Comparison of ENCODE assay signal across 23 mouse cellular contexts in the genomic region with DNA sequence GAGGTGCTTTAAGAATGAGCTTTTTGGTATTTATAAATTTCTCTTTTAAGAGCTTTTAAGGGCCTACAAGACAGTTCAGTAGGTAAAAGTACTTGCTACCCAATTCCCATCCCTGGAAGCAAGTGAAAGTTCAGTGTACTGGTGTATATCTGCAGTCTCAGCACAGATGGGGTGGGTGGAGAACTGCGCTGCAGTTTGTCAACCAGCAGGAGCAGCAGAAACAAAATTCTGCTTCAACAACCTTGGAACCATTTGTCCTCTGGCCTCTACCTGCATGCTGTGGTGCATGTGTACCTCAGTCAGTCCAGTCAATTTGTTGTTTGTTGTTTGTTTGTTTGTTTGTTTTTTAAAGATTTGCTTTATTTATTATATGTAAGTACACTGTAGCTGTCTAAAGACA. TPM values are rescaled to one million over a fixed set of nuclear protein-coding genes. Genes with fewer than 3 reads are reported as not detected.
DNase-seq lines count a peak whose midpoint lies in the region; ATAC-seq and TF ChIP-seq lines count a peak whose summit lies in the region.
"Had no signal": no experiment of that assay in that cellular context is flagged by ENCODE, and none has a peak within 500 bp of the region (broad histone marks: within the 10 kb centered on the region; RNA-seq: fewer than 3 reads in every experiment).

No protein-coding gene starts in this region.

- no peaks in the 10 kb centered on the region for H3K27me3 ChIP-seq in hindbrain, postnatal 0 days (ENCODE audit: insufficient read depth, low read length)
- H3K27me3 ChIP-seq in hindbrain, embryonic 14.5 days (ENCODE audit: control insufficient read depth, insufficient read depth, low read length), result no peaks in the 10 kb centered on the region
- no peaks in the 10 kb centered on the region for H3K27me3 ChIP-seq in kidney, embryonic 15.5 days
- H3K27me3 ChIP-seq: embryonic facial prominence, embryonic 12.5 days; forebrain, embryonic 15.5 days; hindbrain, embryonic 12.5 days; Patski had no signal

- H3K36me3 ChIP-seq in hindbrain, postnatal 0 days (ENCODE audit: insufficient read depth, low read length), result peaks cover 20% of the 10 kb centered on the region; the same call in 1 of the 2 replicates
- H3K36me3 ChIP-seq in hindbrain, embryonic 14.5 days (replicated peaks; ENCODE audit: control insufficient read depth, insufficient read depth), result peaks cover 61% of the 10 kb centered on the region
- peaks cover 76% of the 10 kb centered on the region for H3K36me3 ChIP-seq in kidney, embryonic 15.5 days

- H3K27ac ChIP-seq in hindbrain, postnatal 0 days, result no peak overlapping the region
- no peak overlapping the region for H3K27ac ChIP-seq in hindbrain, embryonic 14.5 days
- H3K27ac ChIP-seq in kidney, embryonic 15.5 days, result no peak overlapping the region
- H3K27ac ChIP-seq in left cerebral cortex, adult 2 months, result peak overlapping the region; percentile 28; the same call in 1 of the 2 replicates
- H3K27ac ChIP-seq: embryonic facial prominence, embryonic 12.5 days; forebrain, embryonic 15.5 days; heart, embryonic 10.5 days; hindbrain, embryonic 12.5 days had no signal

- intact Hi-C loops in left cerebral cortex, adult 2 months (cut with DNase I), result no loop called here
- intact Hi-C loops in left cerebral cortex, postnatal 14 days (cut with DNase I), result no loop called here

- WGBS in hindbrain, postnatal 0 days, result 83% methylated on average over 1 of the region's 1 CpGs
- 97% methylated on average over 1 of the region's 1 CpGs for WGBS in hindbrain, embryonic 14.5 days
- 94% methylated on average over 1 of the region's 1 CpGs for WGBS in kidney, embryonic 15.5 days

- no peak overlapping the region for H3K4me2 ChIP-seq in hindbrain, postnatal 0 days (ENCODE audit: low read depth, low read length)
- H3K4me2 ChIP-seq in hindbrain, embryonic 14.5 days (replicated peaks), result no peak overlapping the region
- no peak overlapping the region for H3K4me2 ChIP-seq in kidney, embryonic 15.5 days
- H3K4me2 ChIP-seq: embryonic facial prominence, embryonic 12.5 days; forebrain, embryonic 15.5 days; hindbrain, embryonic 12.5 days had no signal

- H3K4me3 ChIP-seq in hindbrain, postnatal 0 days (ENCODE audit: low read length), result no peak overlapping the region
- no peak overlapping the region for H3K4me3 ChIP-seq in hindbrain, embryonic 14.5 days (replicated peaks; ENCODE audit: low read length)
- no peak overlapping the region for H3K4me3 ChIP-seq in kidney, embryonic 15.5 days (replicated peaks)
- no peak overlapping the region for H3K4me3 ChIP-seq in left cerebral cortex, adult 2 months
- H3K4me3 ChIP-seq: embryonic facial prominence, embryonic 12.5 days; forebrain, embryonic 15.5 days; heart, embryonic 10.5 days; hindbrain, embryonic 12.5 days had no signal

- ATAC-seq in hindbrain, postnatal 0 days, result no peak
- ATAC-seq in hindbrain, embryonic 14.5 days (ENCODE audit: low FRiP score), result no peak
- ATAC-seq in kidney, embryonic 15.5 days (replicated peaks; ENCODE audit: low FRiP score), result no peak
- ATAC-seq: CD4-positive, CD25-positive, alpha-beta regulatory T cell, adult 4 months; forebrain, embryonic 15.5 days; Patski had no signal

- H3K4me1 ChIP-seq in hindbrain, postnatal 0 days (ENCODE audit: insufficient read depth, low read length), result no peaks in the 10 kb centered on the region
- no peaks in the 10 kb centered on the region for H3K4me1 ChIP-seq in hindbrain, embryonic 14.5 days (replicated peaks; ENCODE audit: control insufficient read depth, insufficient read depth, low read length)
- no peaks in the 10 kb centered on the region for H3K4me1 ChIP-seq in kidney, embryonic 15.5 days
- H3K4me1 ChIP-seq: embryonic facial prominence, embryonic 12.5 days; forebrain, embryonic 15.5 days; heart, embryonic 10.5 days; hindbrain, embryonic 12.5 days had no signal

- no peaks in the 10 kb centered on the region for H3K9me3 ChIP-seq in hindbrain, postnatal 0 days (ENCODE audit: low read length)
- H3K9me3 ChIP-seq in hindbrain, embryonic 14.5 days (ENCODE audit: control insufficient read depth, low read length), result no peaks in the 10 kb centered on the region
- H3K9me3 ChIP-seq in kidney, embryonic 15.5 days (replicated peaks), result no peaks in the 10 kb centered on the region
- H3K9me3 ChIP-seq: embryonic facial prominence, embryonic 12.5 days; forebrain, embryonic 15.5 days; heart, embryonic 10.5 days; hindbrain, embryonic 12.5 days had no signal

- no peak for DNase-seq in hindbrain, postnatal 0 days (ENCODE audit: low spot score)
- no peak for DNase-seq in hindbrain, embryonic 14.5 days (ENCODE audit: low spot score)
- DNase-seq in kidney, postnatal 14 days, result peak; percentile 20
- no peak for DNase-seq in left cerebral cortex, adult 2 months (ENCODE audit: extremely low spot score in 1 of 2, low spot score in 2 of 2)
- DNase-seq in left cerebral cortex, postnatal 14 days (ENCODE audit: low spot score in 2 of 2), result no peak
- peak; percentile 21 for DNase-seq in R1 (ENCODE audit: low read depth, low spot score)
- no peak for DNase-seq in spleen, postnatal 4 days (ENCODE audit: low spot score in 2 of 2)
- DNase-seq: adrenal gland, adult 2 months; adrenal gland, postnatal 25 days; B cell, adult 2 months; cerebellum, adult 2 months; cerebellum, postnatal 14 days; gastrocnemius, postnatal 10 days; heart, adult 18-20 months; heart, postnatal 10 days; heart, postnatal 4 days had no signal

- peak; percentile 10; the same call in 1 of the 2 replicates for TF ChIP-seq CTCF in hindbrain, postnatal 0 days (IDR thresholded peaks at IDR 0.05; ENCODE audit: low read depth)
- TF ChIP-seq CTCF in left cerebral cortex, adult 2 months (IDR thresholded peaks at IDR 0.05), result peak; percentile 27

- H3K9ac ChIP-seq in hindbrain, postnatal 0 days (replicated peaks; ENCODE audit: low read length), result no peak overlapping the region
- H3K9ac ChIP-seq in hindbrain, embryonic 14.5 days, result no peak overlapping the region
- no peak overlapping the region for H3K9ac ChIP-seq in kidney, embryonic 15.5 days
- H3K9ac ChIP-seq: embryonic facial prominence, embryonic 12.5 days; forebrain, embryonic 15.5 days; hindbrain, embryonic 12.5 days had no signal

RNA-seq across cellular contexts. Expression of gene Haus2, which starts 17.0 kb away (rescaled TPM):
- 21.2 and 22.7 TPM in 2 replicates for total RNA-seq in hindbrain, postnatal 0 days (2014; rRNA removed)
- polyA plus RNA-seq in hindbrain, postnatal 0 days (2015; fragmentation: Nextera tagmentation; extraction: Ambion mirVana), result 36.4 and 37.2 TPM in 2 replicates
- 25.3 and 28.7 TPM in 2 replicates for polyA plus RNA-seq in hindbrain, embryonic 14.5 days (2014; fragmentation: Nextera tagmentation; extraction: Ambion mirVana)
- polyA plus RNA-seq in kidney, embryonic 15.5 days (2015; fragmentation: Nextera tagmentation; extraction: Ambion mirVana), result 24.4 and 25.9 TPM in 2 replicates
- total RNA-seq in left cerebral cortex, adult 2 months (2021), result 10 to 100 TPM; 11.7 to 14.4 TPM
- 10 to 100 TPM; 16.3 to 17.1 TPM for total RNA-seq in left cerebral cortex, postnatal 14 days (2021)

RNA-seq across cellular contexts. Expression of gene Lrrc57, which starts 17.1 kb away (rescaled TPM):
- total RNA-seq in hindbrain, postnatal 0 days (2014; rRNA removed), result 26.2 and 39.5 TPM in 2 replicates
- 26.6 and 28.4 TPM in 2 replicates for polyA plus RNA-seq in hindbrain, postnatal 0 days (2015; fragmentation: Nextera tagmentation; extraction: Ambion mirVana)
- polyA plus RNA-seq in hindbrain, embryonic 14.5 days (2014; fragmentation: Nextera tagmentation; extraction: Ambion mirVana), result 30.8 and 31.4 TPM in 2 replicates
- polyA plus RNA-seq in kidney, embryonic 15.5 days (2015; fragmentation: Nextera tagmentation; extraction: Ambion mirVana), result 22.3 and 22.5 TPM in 2 replicates
- 10 to 100 TPM; 41.6 to 42.5 TPM for total RNA-seq in left cerebral cortex, adult 2 months (2021)
- 10 to 100 TPM; 31.7 to 34.5 TPM for total RNA-seq in left cerebral cortex, postnatal 14 days (2021)

RNA-seq across cellular contexts. Expression of gene Snap23, which starts 24.8 kb away (rescaled TPM):
- total RNA-seq in hindbrain, postnatal 0 days (2014; rRNA removed), result 14.7 and 20.7 TPM in 2 replicates
- polyA plus RNA-seq in hindbrain, postnatal 0 days (2015; fragmentation: Nextera tagmentation; extraction: Ambion mirVana), result 10.7 and 13.1 TPM in 2 replicates
- 17.3 and 18.9 TPM in 2 replicates for polyA plus RNA-seq in hindbrain, embryonic 14.5 days (2014; fragmentation: Nextera tagmentation; extraction: Ambion mirVana)
- polyA plus RNA-seq in kidney, embryonic 15.5 days (2015; fragmentation: Nextera tagmentation; extraction: Ambion mirVana), result 56.3 and 56.9 TPM in 2 replicates
- total RNA-seq in left cerebral cortex, adult 2 months (2021), result 10 to 100 TPM; 19.1 to 23.5 TPM
- 10 to 100 TPM; 16.8 to 18.5 TPM for total RNA-seq in left cerebral cortex, postnatal 14 days (2021)

RNA-seq across cellular contexts. Expression of gene Zfp106, which starts 28.6 kb away (rescaled TPM):
- total RNA-seq in hindbrain, postnatal 0 days (2014; rRNA removed), result 58.9 and 61.5 TPM in 2 replicates
- 40.3 and 41.6 TPM in 2 replicates for polyA plus RNA-seq in hindbrain, postnatal 0 days (2015; fragmentation: Nextera tagmentation; extraction: Ambion mirVana)
- polyA plus RNA-seq in hindbrain, embryonic 14.5 days (2014; fragmentation: Nextera tagmentation; extraction: Ambion mirVana), result 46.4 and 48.0 TPM in 2 replicates
- polyA plus RNA-seq in kidney, embryonic 15.5 days (2015; fragmentation: Nextera tagmentation; extraction: Ambion mirVana), result 45.3 and 53.7 TPM in 2 replicates
- 100 to 1,000 TPM; 169 to 182 TPM for total RNA-seq in left cerebral cortex, adult 2 months (2021)
- total RNA-seq in left cerebral cortex, postnatal 14 days (2021), result 100 to 1,000 TPM; 101 to 105 TPM

RNA-seq across cellular contexts. Expression of gene Stard9, which starts 36.7 kb away (rescaled TPM):
- total RNA-seq in hindbrain, postnatal 0 days (2014; rRNA removed), result 14.2 and 18.5 TPM in 2 replicates
- 3.1 TPM in 2 replicates for polyA plus RNA-seq in hindbrain, postnatal 0 days (2015; fragmentation: Nextera tagmentation; extraction: Ambion mirVana)
- polyA plus RNA-seq in hindbrain, embryonic 14.5 days (2014; fragmentation: Nextera tagmentation; extraction: Ambion mirVana), result 4.7 and 7.0 TPM in 2 replicates
- polyA plus RNA-seq in kidney, embryonic 15.5 days (2015; fragmentation: Nextera tagmentation; extraction: Ambion mirVana), result 4.1 and 5.2 TPM in 2 replicates
- total RNA-seq in left cerebral cortex, adult 2 months (2021), result 10 to 100 TPM; 10.1 to 10.8 TPM
- 1 to 10 TPM; 8.5 to 8.7 TPM for total RNA-seq in left cerebral cortex, postnatal 14 days (2021)

Comparison
In these comparisons a context has a peak if more than half of its experiments do, and no peak if none do; other contexts are left out.
1. DNase-seq: peak in kidney, postnatal 14 days (single experiment) and R1 (single experiment); none in hindbrain, postnatal 0 days (single experiment), hindbrain, embryonic 14.5 days (single experiment), left cerebral cortex, adult 2 months (0 of 2), left cerebral cortex, postnatal 14 days (0 of 2) and spleen, postnatal 4 days (0 of 2).